Mouse (Mus musculus) cerebellum, postnatal 4 days (tissue): ENCODE data around the gene Nsrp1.

ENCODE experiments used
- DNase-seq, 2 experiments: peaks; one replicate each; pipeline ENCODE4 v3.0.0; 2022; ENCODE audit warnings: low spot score in 2 of 2, mixed read lengths in 1 of 2

Gene Nsrp1

GRCm38 (mm10) chr11:77042816-77043215, 35.4 kb downstream of the Nsrp1 start:
- no peak for DNase-seq

- DNase-seq, result no peak
These were observed 36.3 kb downstream of the Nsrp1 start for GRCm38 (mm10) chr11:77041891-77042290.

DNA sequence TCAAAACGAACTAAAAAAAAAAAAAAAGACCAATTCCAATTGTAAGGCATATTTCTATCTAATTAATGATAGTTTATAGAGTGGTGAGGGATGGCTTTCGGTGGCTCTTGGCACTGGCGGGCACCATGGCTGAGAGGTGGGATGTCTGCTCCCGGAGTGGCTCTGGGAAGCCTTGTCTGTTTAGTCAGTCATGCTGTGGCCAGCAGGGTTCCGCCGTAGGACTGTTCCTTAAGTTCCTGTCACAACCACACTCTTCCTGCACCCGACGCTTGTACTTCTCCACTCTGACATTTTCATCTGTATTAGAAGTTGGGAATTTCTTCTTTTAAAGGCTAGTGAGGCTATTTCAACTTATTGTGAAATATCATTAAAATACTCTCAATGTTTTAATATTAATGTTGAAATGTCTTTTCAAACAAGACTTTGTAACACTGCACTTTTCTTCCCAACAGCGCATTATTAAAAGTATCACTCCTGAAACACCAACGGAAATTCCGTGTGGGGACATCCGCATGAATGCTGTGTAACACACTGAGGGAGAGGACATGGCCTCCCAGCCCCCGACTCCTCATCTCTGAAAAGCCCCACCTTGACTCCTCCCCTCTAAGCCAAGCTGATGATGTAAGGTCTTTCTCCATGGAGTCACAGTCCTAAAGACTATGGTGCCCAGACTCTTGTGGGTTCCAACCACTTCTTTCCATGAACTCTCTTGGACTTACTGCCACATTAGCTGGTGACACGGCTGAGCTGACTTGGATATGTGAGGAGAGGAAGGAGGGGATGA, 46.9 kb downstream of the Nsrp1 start:
- no peak for DNase-seq

DNA sequence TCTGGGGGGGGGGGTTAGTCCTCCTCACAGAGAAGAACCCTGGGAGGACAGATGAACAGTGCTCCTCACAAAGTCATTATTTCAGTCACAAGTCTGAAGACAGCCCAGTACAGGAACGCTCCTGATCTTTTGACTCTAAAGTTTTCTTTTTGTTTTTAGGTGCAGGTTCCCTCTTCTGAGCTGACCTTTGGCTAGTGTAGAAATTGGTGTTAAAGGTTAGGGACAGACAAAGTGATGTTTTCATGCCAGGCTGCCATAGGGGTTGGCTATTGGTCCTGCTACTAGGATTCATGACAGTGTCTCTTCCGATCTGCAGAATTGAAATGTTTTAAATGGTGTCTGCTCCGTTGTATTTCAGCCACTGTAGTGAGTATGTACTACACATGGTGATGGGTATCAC, 50.1 kb downstream of the Nsrp1 start:
- DNase-seq, result no peak

- no peak for DNase-seq
These were observed 51.7 kb downstream of the Nsrp1 start for GRCm38 (mm10) chr11:77026559-77026958.

GRCm38 (mm10) chr11:77021749-77022396, 56.4 kb downstream of the Nsrp1 start:
- DNase-seq, result no peak

DNA sequence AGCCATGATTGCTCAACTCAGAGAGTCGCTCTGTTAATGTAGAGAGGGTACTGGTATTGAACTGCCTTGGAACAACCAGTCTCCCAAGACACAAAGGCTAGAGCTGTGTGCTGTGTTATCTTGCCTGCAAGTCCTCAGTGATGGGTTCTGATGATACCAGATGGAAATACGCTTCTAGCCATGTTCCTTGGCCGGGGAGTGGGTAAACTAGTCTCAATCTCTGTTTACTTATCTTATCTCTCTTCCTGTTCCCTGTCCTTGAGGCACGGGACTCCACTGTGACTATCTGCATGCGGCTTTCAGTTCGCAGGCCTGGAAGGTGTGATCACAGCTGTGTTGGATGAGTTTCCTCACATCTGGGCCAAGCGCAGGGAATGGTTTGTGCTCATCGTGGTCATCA, 58.7 kb downstream of the Nsrp1 start:
- no peak for DNase-seq

DNA sequence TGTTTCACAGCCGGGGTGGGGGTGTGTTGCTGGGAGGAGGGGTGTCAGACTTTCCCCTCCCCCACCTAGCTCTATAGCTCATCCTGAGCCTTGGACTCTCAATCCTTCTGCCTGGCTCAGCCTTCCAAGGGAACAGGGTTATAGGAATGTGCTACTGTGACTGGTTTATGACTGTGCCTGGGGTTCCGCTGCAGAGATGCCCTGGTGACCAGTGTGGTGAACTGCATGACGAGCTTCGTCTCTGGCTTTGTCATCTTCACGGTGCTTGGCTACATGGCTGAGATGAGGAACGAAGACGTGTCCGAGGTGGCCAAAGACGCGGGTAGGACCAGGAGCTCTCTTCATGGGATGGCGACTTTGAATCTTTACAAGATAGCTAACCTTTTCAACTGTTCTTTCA, 60.2 kb downstream of the Nsrp1 start:
- DNase-seq, result no peak

- no peak for DNase-seq
These were observed 67.3 kb downstream of the Nsrp1 start for GRCm38 (mm10) chr11:77010762-77011475.

DNA sequence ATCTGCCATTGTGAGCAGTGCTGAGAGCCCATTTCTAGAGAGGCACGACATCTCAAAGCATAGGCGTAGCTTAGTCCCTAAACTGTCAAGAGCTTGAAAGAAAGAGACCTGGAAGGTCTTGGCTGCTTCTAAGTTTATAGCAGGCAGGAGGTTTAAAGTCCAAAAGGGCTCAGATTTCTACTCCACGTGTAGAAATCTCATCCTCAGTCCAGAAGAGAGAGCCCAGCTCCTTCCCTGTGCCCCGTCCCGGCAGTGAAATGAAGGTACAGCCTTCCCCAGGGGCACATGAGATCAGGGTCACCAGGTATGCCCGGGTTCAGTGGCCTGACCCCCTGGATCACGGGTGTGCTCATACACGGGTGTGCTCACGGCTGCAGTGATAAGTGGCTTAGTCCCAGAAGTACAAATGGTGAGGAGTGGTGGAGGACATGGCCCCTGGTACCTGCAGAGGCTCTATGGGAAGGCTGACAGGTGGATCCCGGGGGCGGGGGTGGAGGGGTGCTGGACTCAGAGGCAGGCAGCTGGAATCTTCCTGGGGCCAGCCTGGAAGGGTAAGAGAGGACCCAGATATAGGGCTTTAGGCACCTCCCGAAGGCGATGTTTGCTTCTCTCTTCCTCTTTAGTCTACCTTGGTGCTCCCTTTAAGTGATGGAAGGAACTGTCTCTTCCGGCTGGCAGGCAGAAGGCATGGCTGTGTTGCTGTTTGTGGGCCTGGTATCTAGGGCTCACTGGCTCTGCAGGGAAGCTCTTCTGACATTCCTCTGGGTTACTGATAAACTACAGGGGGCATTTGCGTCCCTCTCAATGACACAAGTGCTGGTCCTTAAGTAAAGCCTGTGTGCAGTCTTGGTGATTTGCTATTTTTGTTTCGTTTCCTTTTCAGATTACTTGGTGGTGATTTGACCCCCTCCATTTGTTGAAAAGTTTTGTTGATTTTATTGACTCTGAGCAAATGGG, 68.9 kb downstream of the Nsrp1 start:
- DNase-seq, result no peak

- no peak for DNase-seq
These were observed 71.6 kb downstream of the Nsrp1 start for GRCm38 (mm10) chr11:77006616-77007015.

- no peak for DNase-seq
These were observed 72.4 kb downstream of the Nsrp1 start for GRCm38 (mm10) chr11:77005881-77006280.

- no peak for DNase-seq
These were observed 75.9 kb downstream of the Nsrp1 start for GRCm38 (mm10) chr11:77002361-77002760.

GRCm38 (mm10) chr11:77000741-77001140, 77.5 kb downstream of the Nsrp1 start:
- DNase-seq, result no peak

DNA sequence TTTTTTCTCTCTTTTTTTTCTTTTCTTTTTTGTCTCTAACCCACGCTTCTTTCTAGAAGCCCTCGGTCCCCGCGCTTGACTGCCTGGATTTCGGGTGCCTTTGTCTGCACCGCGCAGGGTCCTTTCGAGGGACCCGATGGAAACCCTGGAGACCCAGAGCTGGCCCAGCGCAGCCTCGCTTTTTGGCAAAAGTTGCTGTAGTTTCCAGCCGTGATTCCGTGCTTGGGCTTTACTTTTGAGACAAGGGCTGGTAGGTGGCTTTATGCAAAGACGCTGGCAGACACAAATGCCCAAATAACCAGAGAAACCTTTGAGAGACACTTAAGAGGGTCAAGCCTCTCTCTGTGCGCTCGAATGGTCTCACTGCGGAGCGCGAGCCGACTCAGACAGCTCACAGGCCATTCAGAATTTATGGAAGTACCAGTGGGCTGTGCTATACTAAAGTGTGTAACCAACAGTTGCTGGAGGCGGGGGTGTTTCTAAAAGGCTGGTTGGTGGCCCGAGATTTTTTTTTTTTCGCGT, 79.5 kb downstream of the Nsrp1 start:
- DNase-seq, result no peak

DNA sequence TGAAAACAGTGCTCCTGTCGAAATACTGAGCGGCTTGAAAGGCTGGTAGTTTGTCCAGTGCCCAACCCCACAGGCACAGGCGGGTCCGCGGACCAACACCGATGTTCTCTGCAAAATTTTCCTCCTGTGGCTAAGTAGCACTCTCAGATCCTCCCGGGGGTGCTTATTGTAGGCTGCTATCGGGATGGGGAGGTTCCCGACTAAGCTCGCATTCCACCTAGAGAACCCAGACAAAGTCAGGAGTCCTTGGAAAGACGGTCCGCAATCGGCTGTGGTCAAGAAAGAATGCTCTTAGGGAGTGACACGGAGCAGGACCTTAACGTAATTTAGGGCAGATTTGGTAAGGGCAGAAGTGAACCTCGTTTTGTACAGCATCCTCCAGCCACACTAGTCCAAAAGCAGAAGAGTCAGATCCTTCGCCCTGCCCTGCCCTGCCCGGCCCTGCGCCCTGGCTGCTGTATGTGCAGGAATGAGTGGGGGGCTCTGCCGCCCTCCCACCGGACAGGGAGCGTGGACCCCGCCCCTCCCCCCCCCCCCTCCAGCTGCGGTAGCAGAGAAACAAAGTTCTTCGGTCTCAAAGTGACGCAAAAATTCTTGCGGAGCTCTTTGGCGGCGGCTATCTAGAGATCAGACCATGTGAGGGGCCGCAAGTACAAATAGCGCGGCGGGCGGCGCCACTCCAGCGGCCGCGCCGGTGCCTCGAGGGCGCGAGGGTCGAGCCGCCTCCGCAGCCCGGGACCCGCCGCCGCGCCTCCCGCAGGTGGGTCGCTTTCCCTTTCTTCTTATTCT, 80.1 kb downstream of the Nsrp1 start, which contains the start of gene Slc6a4:
TSS of gene Slc6a4 (plus strand) at position 688 of the 789 bp plus-strand sequence.
- no peak for DNase-seq

- peak; percentile 66 to 77 for DNase-seq
These were observed 80.9 kb downstream of the Nsrp1 start for GRCm38 (mm10) chr11:76997305-76997704.

GRCm38 (mm10) chr11:76995966-76996672, 82.1 kb downstream of the Nsrp1 start:
- DNase-seq, result no peak
